Mouse (Mus musculus): ENCODE measurements at regions not wholly inside any gene's neighbourhood (a gene's known extent, or its start where the extent isn't known, plus 50 kb on each side); places are given as distances from the start of the nearest gene placed in this dataset.

- H3K27me3 ChIP-seq (ENCODE audit: control insufficient read depth, insufficient read depth, low read length) = no peaks in the 10 kb centered on the region
- DNase-seq = no peak
- no peak overlapping the region for H3K27ac ChIP-seq (ENCODE audit: insufficient read depth, low read length)
- no peak overlapping the region for H3K4me3 ChIP-seq (replicated peaks; ENCODE audit: insufficient read depth, low read depth, low read length)
- no peaks in the 10 kb centered on the region for H3K4me1 ChIP-seq (ENCODE audit: control insufficient read depth, insufficient read depth, low read length)
- TF ChIP-seq POLR2A (IDR thresholded peaks at IDR 0.05; ENCODE audit: borderline replicate concordance, insufficient read depth, low read length) (no peak), CTCF (IDR thresholded peaks at IDR 0.05; ENCODE audit: borderline replicate concordance, insufficient read depth, low read depth, low read length) (no peak)
- 86% methylated on average over 1 of the region's 1 CpGs for WGBS
Measured at GRCm38 (mm10) chr3:21865856-21866255, 210.6 kb upstream of the Tbl1xr1 start.

GRCm38 (mm10) chr3:21878396-21878795 is 198.1 kb upstream of the Tbl1xr1 start:
- Histone ChIP-seq H3K27ac (ENCODE audit: insufficient read depth, low read length) (no peak overlapping the region), H3K4me1 (ENCODE audit: control insufficient read depth, insufficient read depth, low read length) (no peaks in the 10 kb centered on the region), H3K4me3 (replicated peaks; ENCODE audit: insufficient read depth, low read depth, low read length) (no peak overlapping the region), H3K27me3 (ENCODE audit: control insufficient read depth, insufficient read depth, low read length) (no peaks in the 10 kb centered on the region)
- TF ChIP-seq POLR2A (IDR thresholded peaks at IDR 0.05; ENCODE audit: borderline replicate concordance, insufficient read depth, low read length) (no peak), CTCF (IDR thresholded peaks at IDR 0.05; ENCODE audit: borderline replicate concordance, insufficient read depth, low read depth, low read length) (no peak)
- no peak for DNase-seq
- WGBS = 73% methylated on average over 2 of the region's 2 CpGs

GRCm38 (mm10) chr3:21884216-21884615 is 192.2 kb upstream of the Tbl1xr1 start:
- Histone ChIP-seq H3K27ac (ENCODE audit: insufficient read depth, low read length) (no peak overlapping the region), H3K4me1 (ENCODE audit: control insufficient read depth, insufficient read depth, low read length) (no peaks in the 10 kb centered on the region), H3K27me3 (ENCODE audit: control insufficient read depth, insufficient read depth, low read length) (no peaks in the 10 kb centered on the region), H3K4me3 (replicated peaks; ENCODE audit: insufficient read depth, low read depth, low read length) (no peak overlapping the region)
- 84% methylated on average over 3 of the region's 3 CpGs for WGBS
- TF ChIP-seq CTCF (IDR thresholded peaks at IDR 0.05; ENCODE audit: borderline replicate concordance, insufficient read depth, low read depth, low read length) = no peak
- no peak for TF ChIP-seq POLR2A (IDR thresholded peaks at IDR 0.05; ENCODE audit: borderline replicate concordance, insufficient read depth, low read length)
- no peak for DNase-seq

- DNase-seq = no peak
- Histone ChIP-seq H3K27me3 (ENCODE audit: control insufficient read depth, insufficient read depth, low read length) (no peaks in the 10 kb centered on the region), H3K4me3 (replicated peaks; ENCODE audit: insufficient read depth, low read depth, low read length) (no peak overlapping the region), H3K4me1 (ENCODE audit: control insufficient read depth, insufficient read depth, low read length) (no peaks in the 10 kb centered on the region), H3K27ac (ENCODE audit: insufficient read depth, low read length) (no peak overlapping the region)
- WGBS = 98% methylated on average over 3 of the region's 3 CpGs
- TF ChIP-seq CTCF (IDR thresholded peaks at IDR 0.05; ENCODE audit: borderline replicate concordance, insufficient read depth, low read depth, low read length) (no peak), POLR2A (IDR thresholded peaks at IDR 0.05; ENCODE audit: borderline replicate concordance, insufficient read depth, low read length) (no peak)
Measured at GRCm38 (mm10) chr3:21888710-21889109, 187.7 kb upstream of the Tbl1xr1 start.

- no peak for TF ChIP-seq CTCF (IDR thresholded peaks at IDR 0.05; ENCODE audit: borderline replicate concordance, insufficient read depth, low read depth, low read length)
- TF ChIP-seq POLR2A (IDR thresholded peaks at IDR 0.05; ENCODE audit: borderline replicate concordance, insufficient read depth, low read length) = no peak
- no peak for DNase-seq
- Histone ChIP-seq H3K27ac (ENCODE audit: insufficient read depth, low read length) (no peak overlapping the region), H3K4me3 (replicated peaks; ENCODE audit: insufficient read depth, low read depth, low read length) (no peak overlapping the region), H3K27me3 (ENCODE audit: control insufficient read depth, insufficient read depth, low read length) (no peaks in the 10 kb centered on the region), H3K4me1 (ENCODE audit: control insufficient read depth, insufficient read depth, low read length) (no peaks in the 10 kb centered on the region)
- 45% methylated on average over 7 of the region's 7 CpGs for WGBS
Measured at GRCm38 (mm10) chr3:21891819-21892480, 184.5 kb upstream of the Tbl1xr1 start.

GRCm38 (mm10) chr3:21892864-21893404 is 183.5 kb upstream of the Tbl1xr1 start:
- Histone ChIP-seq H3K4me3 (replicated peaks; ENCODE audit: insufficient read depth, low read depth, low read length) (no peak overlapping the region), H3K4me1 (ENCODE audit: control insufficient read depth, insufficient read depth, low read length) (no peaks in the 10 kb centered on the region), H3K27ac (ENCODE audit: insufficient read depth, low read length) (no peak overlapping the region), H3K27me3 (ENCODE audit: control insufficient read depth, insufficient read depth, low read length) (no peaks in the 10 kb centered on the region)
- no peak for DNase-seq
- TF ChIP-seq CTCF (IDR thresholded peaks at IDR 0.05; ENCODE audit: borderline replicate concordance, insufficient read depth, low read depth, low read length) (no peak), POLR2A (IDR thresholded peaks at IDR 0.05; ENCODE audit: borderline replicate concordance, insufficient read depth, low read length) (no peak)
- WGBS = 71% methylated on average over 8 of the region's 8 CpGs

- WGBS = 95% methylated on average over 2 of the region's 2 CpGs
- Histone ChIP-seq H3K27ac (ENCODE audit: insufficient read depth, low read length) (no peak overlapping the region), H3K27me3 (ENCODE audit: control insufficient read depth, insufficient read depth, low read length) (no peaks in the 10 kb centered on the region), H3K4me1 (ENCODE audit: control insufficient read depth, insufficient read depth, low read length) (no peaks in the 10 kb centered on the region), H3K4me3 (replicated peaks; ENCODE audit: insufficient read depth, low read depth, low read length) (no peak overlapping the region)
- no peak for TF ChIP-seq CTCF (IDR thresholded peaks at IDR 0.05; ENCODE audit: borderline replicate concordance, insufficient read depth, low read depth, low read length)
- no peak for TF ChIP-seq POLR2A (IDR thresholded peaks at IDR 0.05; ENCODE audit: borderline replicate concordance, insufficient read depth, low read length)
- DNase-seq = no peak
Measured at GRCm38 (mm10) chr3:21895551-21895950, 180.9 kb upstream of the Tbl1xr1 start.

- no peak overlapping the region for H3K4me3 ChIP-seq (replicated peaks; ENCODE audit: insufficient read depth, low read depth, low read length)
- TF ChIP-seq POLR2A (IDR thresholded peaks at IDR 0.05; ENCODE audit: borderline replicate concordance, insufficient read depth, low read length) (no peak), CTCF (IDR thresholded peaks at IDR 0.05; ENCODE audit: borderline replicate concordance, insufficient read depth, low read depth, low read length) (no peak)
- no peaks in the 10 kb centered on the region for H3K4me1 ChIP-seq (ENCODE audit: control insufficient read depth, insufficient read depth, low read length)
- H3K27ac ChIP-seq (ENCODE audit: insufficient read depth, low read length) = no peak overlapping the region
- H3K27me3 ChIP-seq (ENCODE audit: control insufficient read depth, insufficient read depth, low read length) = no peaks in the 10 kb centered on the region
- WGBS = 84% methylated on average over 5 of the region's 5 CpGs
- DNase-seq = no peak
Measured at GRCm38 (mm10) chr3:21898241-21898640, 178.2 kb upstream of the Tbl1xr1 start.
